Mouse (Mus musculus): ENCODE data around the gene Cngb1. TPM values are rescaled to one million over a fixed set of nuclear protein-coding genes. Genes with fewer than 3 reads are reported as not detected.

Cngb1 gene
- polyA plus RNA-seq, 3 experiments from 2014 or later = 0.32 TPM; not detected in 2

DNA sequence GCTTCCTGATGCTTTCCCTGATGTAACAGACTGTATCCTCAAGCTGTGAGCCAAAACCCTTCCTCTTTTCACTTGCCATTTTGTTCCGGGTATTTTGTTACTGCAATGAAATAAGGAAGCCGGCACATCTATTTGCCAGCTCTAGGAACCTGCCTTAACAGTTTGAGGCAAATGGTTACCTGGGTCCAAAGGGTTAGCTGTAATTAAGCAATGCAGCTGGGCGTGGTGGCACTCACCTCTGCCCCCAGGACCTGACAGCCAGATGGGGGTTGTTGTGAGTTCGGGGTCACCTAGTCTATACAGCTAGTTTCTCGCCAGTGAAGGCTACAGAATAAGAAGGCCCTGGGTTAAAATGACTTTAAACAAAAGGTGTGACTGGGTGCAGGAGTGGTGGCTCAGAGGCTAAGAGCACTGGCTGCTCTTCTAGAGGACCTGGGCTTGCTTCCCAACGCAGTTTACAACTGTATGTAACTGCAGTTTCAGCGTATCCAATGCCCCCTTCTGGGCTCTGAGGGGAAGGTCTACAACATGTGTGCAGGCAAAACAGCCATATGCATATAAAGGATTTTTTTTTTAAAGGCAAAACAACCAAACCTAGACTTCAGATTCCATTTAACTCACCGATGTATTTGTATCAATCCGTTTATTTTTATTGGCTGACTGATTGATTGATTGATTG lies 114.7 kb downstream of the Cngb1 start:
- no peak for ATAC-seq

Other genes with a start within 250 kb of the Cngb1 start
- 10 to 100 TPM; 16.4 to 23.4 (median 17.0) TPM for gene Katnb1, start 225.4 kb downstream of the Cngb1 start, polyA plus RNA-seq (2017; shearing (Covaris generic))
- gene Kifc3, start 103.8 kb downstream of the Cngb1 start, polyA plus RNA-seq (2017; shearing (Covaris generic)) = 1 to 10 TPM in 1 of 3 experiments, under 1 TPM in 1, not detected in 1; 0.40 to 1.1 TPM
- gene Tepp, start 4.0 kb upstream of the Cngb1 start, polyA plus RNA-seq (2017; shearing (Covaris generic)) = not detected
- 1 to 10 TPM; 3.1 to 4.2 (median 3.6) TPM for gene Zfp319, start 25.4 kb upstream of the Cngb1 start, polyA plus RNA-seq (2017; shearing (Covaris generic))
- 10 to 100 TPM; 59.7 to 62.9 (median 59.7) TPM for gene Usb1, start 25.7 kb upstream of the Cngb1 start, polyA plus RNA-seq (2017; shearing (Covaris generic))
- 1 to 10 TPM in 1 of 3 experiments, under 1 TPM in 2; 0.53 to 1.3 (median 0.63) TPM for gene Mmp15, start 45.7 kb upstream of the Cngb1 start, polyA plus RNA-seq (2017; shearing (Covaris generic))
- 10 to 100 TPM; 55.7 to 72.2 (median 70.1) TPM for gene Cfap20, start 128.3 kb upstream of the Cngb1 start, polyA plus RNA-seq (2017; shearing (Covaris generic))
- 10 to 100 TPM; 10.6 to 16.8 (median 12.5) TPM for gene Csnk2a2, start 183.5 kb upstream of the Cngb1 start, polyA plus RNA-seq (2017; shearing (Covaris generic))
- not detected for gene Ccdc113, start 227.5 kb upstream of the Cngb1 start, polyA plus RNA-seq (2017; shearing (Covaris generic))